Mouse (Mus musculus): ENCODE data around the gene Dph7. TPM values are rescaled to one million over a fixed set of nuclear protein-coding genes. Genes with fewer than 3 reads are reported as not detected.

Gene Dph7
- total RNA-seq (2023), result 1 to 10 TPM; 4.1 to 4.4 TPM

DNA sequence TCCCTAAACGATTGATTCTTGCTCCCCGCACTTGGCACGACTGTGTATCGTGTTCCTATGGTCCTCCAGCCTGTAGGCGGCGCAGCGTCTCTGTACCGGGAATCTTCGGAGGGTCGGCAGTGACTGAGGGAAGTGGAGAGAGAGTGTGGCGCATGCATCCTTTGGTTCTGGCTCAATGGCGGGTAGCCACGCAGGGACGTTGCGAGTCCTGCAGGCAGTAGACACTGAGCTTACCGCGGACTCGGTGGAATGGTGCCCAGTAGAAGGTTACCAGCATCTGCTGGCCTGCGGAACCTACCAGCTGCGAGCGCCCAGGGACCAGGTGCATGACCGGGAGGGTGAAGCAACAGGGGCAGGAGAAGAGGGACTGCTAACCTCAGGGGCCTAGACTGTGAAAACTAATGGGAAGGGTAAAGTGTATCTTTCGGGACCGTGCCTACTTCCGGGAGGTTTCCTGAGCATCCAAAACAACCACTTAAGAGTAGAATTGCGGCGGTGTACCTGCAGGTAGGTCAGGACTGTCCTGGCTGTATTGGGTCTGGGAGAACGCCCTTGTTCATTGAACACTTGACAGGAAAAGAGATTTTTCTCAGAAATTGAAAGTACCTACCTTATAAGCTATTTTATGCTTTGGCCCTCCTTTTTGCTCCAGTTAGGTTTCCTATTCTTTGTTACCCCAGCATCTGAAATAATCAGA, at the start of gene Dph7:
Dph7 (plus strand) TSS at position 97 of the 697 bp plus-strand sequence.

DNA sequence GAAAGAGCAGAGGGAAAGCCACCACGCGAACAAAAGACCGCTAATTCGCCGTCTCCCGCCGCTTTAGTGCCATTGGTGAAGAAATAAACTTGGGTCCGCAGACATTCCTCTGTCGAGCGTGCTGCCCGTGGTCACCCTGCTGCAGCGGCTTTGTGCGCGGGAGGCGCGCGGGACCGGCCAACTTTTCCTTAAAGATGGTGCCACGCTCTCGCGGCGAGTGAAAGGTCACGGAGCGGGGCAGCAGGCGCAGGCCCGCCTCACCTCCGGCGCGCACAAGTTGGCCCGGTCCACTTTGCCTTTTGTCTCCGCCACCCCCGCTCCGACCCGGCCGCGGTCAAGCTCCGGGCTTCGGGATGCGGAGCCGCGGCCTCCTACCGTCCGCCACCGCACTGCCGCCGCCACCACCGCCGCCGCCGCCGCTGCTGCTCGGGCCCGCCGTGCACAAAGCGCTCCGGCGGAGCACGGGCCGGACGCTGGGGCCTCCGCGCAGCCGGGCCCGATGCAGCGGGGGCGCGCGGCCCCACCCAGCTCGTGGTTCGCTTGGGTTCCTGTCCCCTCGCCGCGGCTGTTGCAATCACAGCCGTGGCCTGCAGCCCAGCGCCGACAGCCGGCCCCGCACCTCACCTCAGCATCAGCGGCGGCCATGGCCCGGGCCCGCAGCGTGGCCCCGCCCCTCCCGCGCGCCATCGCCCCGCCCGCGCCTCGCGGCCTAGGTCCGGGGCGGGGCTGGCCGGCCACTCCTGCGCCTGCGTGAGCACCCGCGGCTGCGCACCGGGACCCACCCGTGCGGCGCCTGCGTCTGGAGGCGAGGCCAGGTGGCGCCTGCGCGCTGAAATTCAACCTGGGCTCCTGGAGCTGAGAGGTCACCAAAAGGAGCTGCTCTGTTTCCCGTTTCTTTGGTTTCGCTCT, 43.0 kb upstream of the Dph7 start, which contains the start of gene Ehmt1:
Ehmt1 (minus strand) TSS at position 685 of the 909 bp plus-strand sequence.

DNA sequence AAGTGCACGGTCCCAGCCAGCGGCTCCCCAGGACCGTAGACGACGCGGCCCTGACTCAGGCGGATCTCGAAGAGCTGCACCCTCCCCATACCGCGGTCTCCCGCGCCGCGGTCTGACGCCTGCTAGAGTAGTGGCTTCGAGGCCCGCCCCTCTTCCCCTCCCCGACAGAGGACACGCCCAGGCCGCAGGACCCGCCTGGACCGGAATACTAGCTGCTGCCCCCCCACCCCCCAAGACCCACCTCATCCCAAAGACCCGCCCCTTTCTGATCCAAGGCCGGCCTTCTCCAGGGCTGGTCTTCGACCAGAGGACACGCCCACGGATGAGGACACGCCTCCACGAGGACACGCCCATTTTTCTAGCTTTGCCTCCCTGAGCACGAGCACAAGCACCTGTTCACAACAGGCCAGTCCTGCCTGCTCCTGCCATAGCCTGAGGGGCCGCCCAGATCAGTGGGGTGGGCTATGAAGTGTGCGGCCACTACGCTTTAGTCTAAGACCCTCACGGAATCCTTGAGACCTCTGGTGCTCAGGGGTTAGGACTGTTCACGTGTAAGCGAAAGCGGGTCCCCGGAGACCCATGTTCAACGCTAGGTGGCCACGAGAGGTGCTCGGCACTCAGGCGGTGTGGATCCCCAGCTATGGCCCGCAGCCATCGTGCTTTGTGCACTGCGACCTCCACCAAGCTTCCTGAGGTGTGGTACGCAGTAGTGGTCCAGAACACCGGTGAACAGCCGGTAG, 27.0 kb upstream of the Dph7 start, which contains the start of gene Arrdc1:
Arrdc1 (minus strand) TSS at position 196 of the 740 bp plus-strand sequence.

DNA sequence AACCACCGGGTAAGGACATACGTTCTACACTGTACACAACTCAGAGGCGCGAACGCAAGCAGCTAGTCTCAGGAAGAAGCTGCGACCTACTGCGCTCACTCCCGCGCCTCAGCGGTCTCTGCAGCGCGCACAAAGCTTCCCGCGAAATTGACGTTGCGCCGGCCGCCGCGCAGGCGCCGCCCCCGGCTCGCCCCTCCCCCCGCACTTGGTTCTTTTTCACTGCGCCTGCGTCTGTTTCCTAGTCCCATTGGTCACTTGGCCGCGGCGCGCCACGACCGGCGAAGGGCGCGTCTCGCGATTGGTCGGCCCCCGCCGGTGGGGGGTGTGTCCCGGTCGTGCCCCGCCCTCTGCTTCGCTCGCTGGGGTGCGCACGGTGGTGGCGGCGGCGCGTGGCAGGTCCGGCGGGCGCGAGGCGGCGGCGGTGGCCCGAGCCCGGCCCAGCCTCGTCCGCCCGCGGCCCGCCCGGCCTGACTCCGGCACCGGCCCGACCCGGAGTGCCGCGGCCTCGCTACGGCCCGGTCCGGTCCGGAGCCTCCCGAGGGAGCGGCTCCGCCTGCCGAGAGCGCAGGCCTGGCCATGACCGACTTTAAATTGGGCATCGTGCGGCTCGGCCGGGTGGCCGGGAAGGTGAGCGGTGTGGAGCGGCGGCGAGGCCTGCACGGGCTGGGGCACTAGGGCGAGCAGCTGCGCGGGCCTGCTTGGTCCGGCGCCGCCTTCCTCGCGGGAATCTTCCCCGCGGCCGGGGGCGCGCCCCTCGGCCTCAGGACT, 12.6 kb upstream of the Dph7 start, which contains the start of gene Zmynd19:
Zmynd19 (plus strand) TSS at position 372 of the 768 bp plus-strand sequence.

DNA sequence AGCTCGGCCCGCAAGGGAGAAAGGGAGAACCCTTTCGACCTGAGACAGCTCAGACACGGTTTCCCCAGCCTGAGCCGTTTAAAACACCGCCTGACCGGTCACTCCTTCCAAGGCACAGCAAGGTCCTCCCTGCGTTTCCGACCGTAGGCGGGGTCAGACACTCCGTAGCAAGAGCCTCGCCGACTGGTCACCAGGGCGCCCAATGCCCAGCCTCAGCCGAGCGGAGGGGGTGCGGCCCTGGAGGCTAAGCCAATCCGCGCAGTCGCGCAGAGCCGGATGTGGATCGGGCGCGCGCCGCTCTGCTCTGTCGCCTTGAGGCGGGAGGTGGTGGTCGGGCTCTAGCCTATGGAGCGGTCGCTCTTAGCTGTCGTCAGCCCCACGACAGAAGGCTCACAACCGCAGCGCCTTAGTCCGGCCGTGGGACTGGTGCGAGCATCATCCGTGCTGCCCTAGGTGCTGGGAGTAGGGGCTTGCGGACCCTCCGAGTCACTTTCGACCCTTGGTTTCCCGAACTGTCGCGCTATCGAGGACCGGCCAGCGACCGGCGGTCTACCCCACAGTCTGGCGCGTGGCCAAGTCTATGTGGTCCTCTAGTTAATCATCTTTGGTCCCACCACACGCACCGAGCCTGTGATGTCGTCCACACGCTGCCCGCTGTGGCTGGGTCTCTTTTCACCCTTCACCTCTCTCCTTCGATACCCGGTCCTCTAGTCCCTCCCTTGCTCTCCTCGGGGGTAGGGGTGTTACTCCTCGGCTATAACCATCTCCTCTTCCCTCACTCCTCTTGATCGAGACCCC, 12.9 kb downstream of the Dph7 start, which contains the start of gene Mrpl41:
Mrpl41 (minus strand) TSS at position 193 of the 798 bp plus-strand sequence.

DNA sequence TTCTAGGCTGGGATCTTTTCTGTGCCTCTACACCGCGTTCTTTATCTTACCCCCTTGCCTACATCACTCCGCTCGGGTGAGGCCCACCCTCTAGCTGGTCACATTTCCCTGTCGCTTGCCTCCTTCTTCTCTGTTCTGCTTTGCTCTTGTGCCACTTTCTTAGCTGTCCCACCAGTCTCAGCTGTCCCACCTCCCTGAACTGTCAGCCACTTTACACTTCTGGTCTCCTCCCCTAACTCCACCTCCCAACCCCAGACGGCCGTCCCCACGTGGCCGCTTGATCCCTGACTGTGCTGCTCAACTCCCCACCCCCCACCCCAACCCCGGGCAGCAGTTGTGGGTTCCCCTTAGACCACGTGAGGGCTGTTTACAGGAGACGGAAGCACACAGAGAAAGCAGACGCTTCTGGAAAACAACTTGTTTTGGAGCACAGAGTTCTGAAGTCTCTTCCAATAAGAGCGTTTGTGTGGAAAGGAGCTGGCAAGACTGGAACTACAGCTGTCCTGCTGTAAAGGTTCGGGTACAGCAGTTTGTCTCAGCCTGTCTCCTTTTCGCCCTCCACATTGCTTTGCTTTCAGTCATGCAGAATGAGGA, 13.6 kb downstream of the Dph7 start, which contains the start of gene Pnpla7:
Pnpla7 (plus strand) TSS at position 330 of the 594 bp plus-strand sequence.

Other genes starting within 250 kb of the Dph7 start
- under 1 TPM; 0.31 to 0.33 TPM for gene Cacna1b, start 199.2 kb upstream of the Dph7 start, total RNA-seq (2023)
- 10 to 100 TPM; 49.2 to 63.7 TPM for gene Ehmt1, start 42.8 kb upstream of the Dph7 start, total RNA-seq (2023)
- gene Arrdc1, start 27.1 kb upstream of the Dph7 start, total RNA-seq (2023), result 100 to 1,000 TPM; 100 to 108 TPM
- gene Zmynd19, start 12.6 kb upstream of the Dph7 start, total RNA-seq (2023), result 10 to 100 TPM in 1 of 2 experiments, 1 to 10 TPM in 1; 9.1 to 11.6 TPM
- 10 to 100 TPM; 19.4 to 23.6 TPM for gene Mrpl41, start 12.7 kb downstream of the Dph7 start, total RNA-seq (2023)
- gene Pnpla7, start 13.6 kb downstream of the Dph7 start, total RNA-seq (2023), result 100 to 1,000 TPM; 193 to 200 TPM
- gene Nsmf, start 92.0 kb downstream of the Dph7 start, total RNA-seq (2023), result 10 to 100 TPM; 14.5 to 19.9 TPM
- gene Entpd8, start 117.9 kb downstream of the Dph7 start, total RNA-seq (2023), result not detected
- gene Noxa1, start 132.7 kb downstream of the Dph7 start, total RNA-seq (2023), result not detected
- under 1 TPM; 0.57 to 0.73 TPM for gene Nrarp, start 218.4 kb downstream of the Dph7 start, total RNA-seq (2023)
- gene Tor4a, start 234.5 kb downstream of the Dph7 start, total RNA-seq (2023), result 10 to 100 TPM; 39.0 to 42.5 TPM
- gene Nelfb, start 249.1 kb downstream of the Dph7 start, total RNA-seq (2023), result 10 to 100 TPM; 46.2 to 55.8 TPM

All from neutrophil, adult 59 days (primary cell).